Comparison of ENCODE assay signal across 8 mouse cellular contexts in the genomic region with DNA sequence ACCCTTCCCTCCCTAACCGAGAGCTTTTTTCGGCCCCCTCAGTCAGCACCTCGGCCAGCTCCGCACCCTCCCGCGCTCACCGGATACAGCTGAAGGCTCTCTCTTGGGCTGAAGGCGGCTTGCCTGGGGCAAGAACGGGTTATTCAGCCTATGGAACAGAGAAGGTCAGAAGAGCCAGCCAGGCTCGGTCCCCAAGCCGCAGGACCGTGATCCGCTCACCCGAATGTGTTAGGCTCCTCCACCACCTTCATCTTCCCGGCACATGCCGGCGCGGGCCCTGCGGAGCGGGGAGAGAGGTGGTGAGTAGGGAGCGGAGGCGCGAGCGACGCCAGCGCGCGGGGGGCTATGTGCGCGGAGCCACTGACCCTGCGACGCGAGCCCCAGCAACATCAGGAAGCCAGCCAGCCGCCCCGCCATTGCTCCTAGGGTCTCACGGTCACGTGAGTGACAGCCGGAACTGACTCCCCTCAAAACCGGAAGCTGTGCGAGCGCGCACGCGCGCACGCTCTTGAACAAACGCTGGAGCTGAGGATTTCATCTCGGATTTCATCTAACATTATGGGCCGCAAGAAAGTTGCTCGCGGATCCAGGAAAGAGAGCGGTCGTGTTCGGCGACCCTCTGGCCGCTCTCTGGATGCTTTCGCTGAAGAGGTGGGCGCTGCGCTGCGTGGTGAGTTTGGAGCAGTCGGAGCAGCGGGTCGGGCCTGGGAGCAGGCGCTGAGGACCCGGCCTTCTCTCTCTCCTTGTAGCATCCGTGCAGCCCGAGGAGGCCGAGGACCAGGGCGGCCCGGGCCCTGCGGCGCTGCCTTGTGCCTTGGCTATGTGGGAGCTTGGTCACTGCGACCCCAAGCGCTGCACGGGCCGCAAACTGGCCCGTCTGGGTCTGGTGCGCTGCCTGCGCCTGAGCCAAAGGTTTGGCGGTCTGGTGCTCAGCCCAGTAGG. TPM values are rescaled to one million over a fixed set of nuclear protein-coding genes. Genes with fewer than 3 reads are reported as not detected.
A peak's percentile ranks its signal among the peaks of the same experiment; 100 is the strongest.
DNase-seq lines count a peak whose midpoint lies in the region; ATAC-seq and TF ChIP-seq lines count a peak whose summit lies in the region.

A gene (minus strand): TSS at position 430 of the 942 bp plus-strand sequence.
A gene (plus strand): TSS at position 476 of the 942 bp plus-strand sequence.

- TF ChIP-seq POLR2A in bone marrow macrophage, adult 2 months (IDR thresholded peaks at IDR 0.05; ENCODE audit: borderline replicate concordance, low read depth, low read length) = no peak
- TF ChIP-seq POLR2A in embryonic fibroblast, embryonic 13.5 days (IDR thresholded peaks at IDR 0.05; ENCODE audit: low read depth, low read length) = peak; percentile 66

- WGBS in heart, embryonic 10.5 days = under 1% methylated on average over 80 of the region's 80 CpGs
- under 1% methylated on average over 80 of the region's 80 CpGs for WGBS in kidney, embryonic 14.5 days

- peaks cover 7% of the 10 kb centered on the region for H3K36me3 ChIP-seq in C2C12 (ENCODE audit: control insufficient read depth, insufficient read depth)
- H3K36me3 ChIP-seq in heart, embryonic 10.5 days = peaks cover 60% of the 10 kb centered on the region
- peaks cover 46% of the 10 kb centered on the region for H3K36me3 ChIP-seq in kidney, embryonic 14.5 days (ENCODE audit: control insufficient read depth, insufficient read depth, low read length)

- peak within 1 kb of the TSS; percentile 66 for H3K4me2 ChIP-seq in kidney, embryonic 14.5 days (replicated peaks; ENCODE audit: low read depth, low read length)

- peak within 1 kb of the TSS; percentile 96 for H3K9ac ChIP-seq in kidney, embryonic 14.5 days (ENCODE audit: low read depth, low read length)

- H3K27me3 ChIP-seq in C2C12 (ENCODE audit: control insufficient read depth, insufficient read depth, insufficient read length) = no peaks in the 10 kb centered on the region
- H3K27me3 ChIP-seq in heart, embryonic 10.5 days (ENCODE audit: insufficient read depth, poor library complexity, severe bottlenecking) = no peaks in the 10 kb centered on the region
- no peaks in the 10 kb centered on the region for H3K27me3 ChIP-seq in kidney, embryonic 14.5 days (ENCODE audit: control insufficient read depth, insufficient read depth, low read length)

- peaks cover 20% of the 10 kb centered on the region for H3K79me2 ChIP-seq in C2C12 (ENCODE audit: control insufficient read depth, insufficient read depth)

- H3ac ChIP-seq in C2C12 (ENCODE audit: control insufficient read depth, insufficient read length, low read depth) = peak within 1 kb of the TSS; percentile 91

- H3K79me3 ChIP-seq in C2C12 (ENCODE audit: low read depth) = peaks cover 8% of the 10 kb centered on the region

- H3K4me1 ChIP-seq in bone marrow macrophage, adult 2 months (ENCODE audit: control insufficient read depth, insufficient read depth, low read length) = peaks cover 6% of the 10 kb centered on the region
- H3K4me1 ChIP-seq in embryonic fibroblast, embryonic 13.5 days (ENCODE audit: control insufficient read depth, insufficient read depth, low read length) = no peaks in the 10 kb centered on the region
- peaks cover 29% of the 10 kb centered on the region for H3K4me1 ChIP-seq in heart, embryonic 10.5 days
- peaks cover 16% of the 10 kb centered on the region for H3K4me1 ChIP-seq in kidney, embryonic 14.5 days (ENCODE audit: control insufficient read depth, insufficient read depth, low read length)

- no peaks in the 10 kb centered on the region for H3K9me3 ChIP-seq in heart, embryonic 10.5 days
- no peaks in the 10 kb centered on the region for H3K9me3 ChIP-seq in kidney, embryonic 14.5 days (ENCODE audit: control insufficient read depth, low read length)

- H3K4me3 ChIP-seq in C2C12 (ENCODE audit: insufficient read depth, poor library complexity, severe bottlenecking) = peak within 1 kb of the TSS; percentile 93
- H3K4me3 ChIP-seq in bone marrow macrophage, adult 2 months (ENCODE audit: insufficient read depth, low read length) = peak within 1 kb of the TSS; percentile 76
- H3K4me3 ChIP-seq in embryonic fibroblast, embryonic 13.5 days (ENCODE audit: insufficient read depth, low read length) = peak within 1 kb of the TSS; percentile 80
- H3K4me3 ChIP-seq in heart, embryonic 10.5 days = peak within 1 kb of the TSS; percentile 99
- H3K4me3 ChIP-seq in kidney, embryonic 14.5 days (ENCODE audit: low read length) = peak within 1 kb of the TSS; percentile 100

- peak; percentile 89 for ATAC-seq in kidney, embryonic 14.5 days (ENCODE audit: low FRiP score, low TSS enrichment)

- DNase-seq in heart, embryonic 10.5 days (ENCODE audit: low spot score) = peak; percentile 95
- DNase-seq in liver = peak; percentile 86
- DNase-seq in monocyte, adult 2 months (ENCODE audit: low read depth in 1 of 2, low spot score in 2 of 2) = peak; percentile 29 to 65
- DNase-seq in spleen, postnatal 14 days (ENCODE audit: low spot score in 2 of 2) = peak; percentile 58 to 69

- H3K27ac ChIP-seq in bone marrow macrophage, adult 2 months (ENCODE audit: insufficient read depth, low read depth, low read length) = peak within 1 kb of the TSS; percentile 46; the same call in 1 of the 2 replicates
- H3K27ac ChIP-seq in embryonic fibroblast, embryonic 13.5 days (ENCODE audit: insufficient read depth, low read length) = peak within 1 kb of the TSS; percentile 56
- H3K27ac ChIP-seq in heart, embryonic 10.5 days = peak within 1 kb of the TSS; percentile 93
- H3K27ac ChIP-seq in kidney, embryonic 14.5 days (ENCODE audit: low read depth, low read length) = peak within 1 kb of the TSS; percentile 89

- TF ChIP-seq CTCF in C2C12 (IDR thresholded peaks at IDR 0.05; ENCODE audit: control insufficient read depth, insufficient read depth, insufficient read length) = no peak
- no peak for TF ChIP-seq CTCF in bone marrow macrophage, adult 2 months (IDR thresholded peaks at IDR 0.05; ENCODE audit: low read depth, low read length)
- TF ChIP-seq CTCF in embryonic fibroblast, embryonic 13.5 days (IDR thresholded peaks at IDR 0.05; ENCODE audit: borderline replicate concordance, insufficient read depth, low read length) = no peak

TF ChIP-seq in C2C12, 6 proteins besides CTCF, POLR2A, EP300 and RAD21:
- TF ChIP-seq MAX (IDR thresholded peaks at IDR 0.05) = peak; percentile 50
- TF ChIP-seq USF1 (IDR thresholded peaks at IDR 0.05; ENCODE audit: low read depth) = peak; percentile 95
- TF ChIP-seq MYOG (IDR thresholded peaks at IDR 0.05; ENCODE audit: control insufficient read depth, extremely low read depth, insufficient read length) = no peak

RNA-seq across cellular contexts. Expression of the first gene that starts in this region (rescaled TPM):
- 22.7 TPM for polyA plus RNA-seq in C2C12 (2012; fragmentation: generic; extraction: Trizol)
- polyA plus RNA-seq in bone marrow macrophage, adult 2 months (2012; ENCODE audit: insufficient read depth, insufficient read length, missing spikeins) = 40.5 and 40.8 TPM in 2 replicates
- 13.9 and 16.1 TPM in 2 replicates for polyA plus RNA-seq in embryonic fibroblast, embryonic 13.5 days (2011; ENCODE audit: insufficient read length, low read depth, missing spikeins)
- 31.2 and 36.7 TPM in 2 replicates for polyA plus RNA-seq in heart, embryonic 10.5 days (2016; fragmentation: Nextera tagmentation; extraction: Ambion mirVana)
- polyA plus RNA-seq in kidney, embryonic 14.5 days (2014; fragmentation: Nextera tagmentation; extraction: Ambion mirVana) = 33.8 and 41.5 TPM in 2 replicates

RNA-seq across cellular contexts. Expression of the second gene that starts in this region (rescaled TPM):
- polyA plus RNA-seq in C2C12 (2012; fragmentation: generic; extraction: Trizol) = 39.3 TPM
- 19.6 and 19.7 TPM in 2 replicates for polyA plus RNA-seq in bone marrow macrophage, adult 2 months (2012; ENCODE audit: insufficient read depth, insufficient read length, missing spikeins)
- 17.9 and 19.8 TPM in 2 replicates for polyA plus RNA-seq in embryonic fibroblast, embryonic 13.5 days (2011; ENCODE audit: insufficient read length, low read depth, missing spikeins)
- 44.9 and 58.4 TPM in 2 replicates for polyA plus RNA-seq in heart, embryonic 10.5 days (2016; fragmentation: Nextera tagmentation; extraction: Ambion mirVana)
- 48.9 and 51.4 TPM in 2 replicates for polyA plus RNA-seq in kidney, embryonic 14.5 days (2014; fragmentation: Nextera tagmentation; extraction: Ambion mirVana)

Comparison
In these comparisons a context has a peak if more than half of its experiments do, and no peak if none do; other contexts are left out.
1. Peak in every context shown above with its lines: DNase-seq, ATAC-seq, H3K4me3 ChIP-seq and H3K27ac ChIP-seq.